Mouse (Mus musculus) heart, adult 8-10 months (tissue): Measurements from ENCODE around the gene Olfr1168. TPM values are rescaled to one million over a fixed set of nuclear protein-coding genes. Genes with fewer than 3 reads are reported as not detected.
"Not testable (repeated sequence)": the region's sequence is repeated elsewhere in the genome, so short reads cannot be mapped to it uniquely, and the experiment has no call there.

Source experiments
- DNase-seq: peaks from one replicate; pipeline ENCODE4 v3.0.0; 2022; ENCODE audit warnings: low spot score
- total RNA-seq, 4 experiments: library from RNA; stranded (reverse); gene quantifications; 2 replicates each; pipeline ENCODE4 v1.2.4; 2022

Gene Olfr1168
- not detected for total RNA-seq

GRCm38 (mm10) chr2:88181580-88181979, at the start of gene Olfr1168:
Olfr1168 (plus strand) TSS chr2:88181880.
- DNase-seq, result no peak

GRCm38 (mm10) chr2:88155093-88155492, 26.6 kb upstream of the Olfr1168 start, which contains the start of gene Olfr1167:
Olfr1167 (minus strand) TSS chr2:88155193.
- DNase-seq, result not testable (repeated sequence)

- DNase-seq, result no peak
Observed at GRCm38 (mm10) chr2:88220784-88221183, 39.1 kb downstream of the Olfr1168 start.

GRCm38 (mm10) chr2:88228234-88228633, 46.6 kb downstream of the Olfr1168 start, which contains the start of gene Olfr1170:
Olfr1170 (minus strand) TSS chr2:88228334.
- DNase-seq, result no peak

Other genes starting within 250 kb of the Olfr1168 start
- gene Olfr1155, start 236.7 kb upstream of the Olfr1168 start, total RNA-seq, result not detected
- gene Olfr1156, start 228.8 kb upstream of the Olfr1168 start, total RNA-seq, result not detected
- gene Olfr1157, start 213.6 kb upstream of the Olfr1168 start, total RNA-seq, result not detected
- not detected for gene Olfr74, start 207.2 kb upstream of the Olfr1168 start, total RNA-seq
- gene Olfr1158, start 191.8 kb upstream of the Olfr1168 start, total RNA-seq, result not detected
- gene Olfr1160, start 173.6 kb upstream of the Olfr1168 start, total RNA-seq, result not detected
- not detected for gene Olfr1161, start 159.1 kb upstream of the Olfr1168 start, total RNA-seq
- gene Olfr73, start 144.2 kb upstream of the Olfr1168 start, total RNA-seq, result not detected
- gene Olfr1162, start 130.8 kb upstream of the Olfr1168 start, total RNA-seq, result not detected
- not detected for gene Olfr1163, start 110.0 kb upstream of the Olfr1168 start, total RNA-seq
- not detected for gene Olfr1164, start 87.9 kb upstream of the Olfr1168 start, total RNA-seq
- not detected for gene Olfr1166, start 53.6 kb upstream of the Olfr1168 start, total RNA-seq
- gene Olfr1167, start 26.7 kb upstream of the Olfr1168 start, total RNA-seq, result not detected
- not detected for gene Olfr1170, start 46.5 kb downstream of the Olfr1168 start, total RNA-seq
- gene Olfr1173, start 98.0 kb downstream of the Olfr1168 start, total RNA-seq, result not detected
- not detected for gene Olfr1174-ps, start 133.3 kb downstream of the Olfr1168 start, total RNA-seq
- not detected for gene Olfr1175-ps, start 145.3 kb downstream of the Olfr1168 start, total RNA-seq
- not detected for gene Olfr1176, start 154.8 kb downstream of the Olfr1168 start, total RNA-seq
- not detected for gene Olfr1177-ps, start 164.6 kb downstream of the Olfr1168 start, total RNA-seq
- gene Olfr1178, start 205.2 kb downstream of the Olfr1168 start, total RNA-seq, result not detected
- not detected for gene Olfr1179, start 224.6 kb downstream of the Olfr1168 start, total RNA-seq
- gene Olfr1180, start 237.3 kb downstream of the Olfr1168 start, total RNA-seq, result not detected
- gene Olfr1181, start 244.3 kb downstream of the Olfr1168 start, total RNA-seq, result not detected